In the genomic region with DNA sequence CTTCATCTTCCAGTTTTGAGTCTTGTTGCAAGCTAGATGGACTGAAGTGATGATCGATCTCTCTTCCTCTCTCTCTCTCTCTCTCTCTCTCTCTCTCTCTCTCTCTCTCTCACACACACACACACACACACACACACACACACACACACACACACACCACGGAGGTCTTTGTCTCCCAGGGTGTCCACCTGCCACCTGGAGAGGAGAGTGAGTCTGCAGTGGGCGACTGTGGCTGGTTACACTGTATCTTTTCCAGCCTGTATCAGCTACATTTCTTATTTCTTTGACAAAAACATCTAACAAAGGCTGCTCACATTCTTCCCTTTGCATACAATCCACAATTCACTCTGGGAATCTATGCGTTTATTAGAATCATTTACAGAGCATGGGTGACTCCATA, we compare ENCODE assay signal across 23 mouse cellular contexts. TPM values are rescaled to one million over a fixed set of nuclear protein-coding genes. Genes with fewer than 3 reads are reported as not detected.
DNase-seq lines count a peak whose midpoint lies in the region; ATAC-seq lines count a peak whose summit lies in the region.
"Had no signal": no experiment of that assay in that cellular context is flagged by ENCODE, and none has a peak within 500 bp of the region (broad histone marks: within the 10 kb centered on the region; RNA-seq: fewer than 3 reads in every experiment).

No protein-coding gene starts in this region.

- WGBS in heart, embryonic 16.5 days = 82% methylated on average over 4 of the region's 4 CpGs

- H3K4me3 ChIP-seq in heart, embryonic 16.5 days (ENCODE audit: low read length) = no peak overlapping the region
- H3K4me3 ChIP-seq: embryonic facial prominence, embryonic 12.5 days; embryonic facial prominence, embryonic 15.5 days; gastrocnemius, adult 2 months; heart, embryonic 10.5 days had no signal

- no peak for DNase-seq in heart, adult 8-10 months (ENCODE audit: low spot score)
- DNase-seq in testis, postnatal 14 days (ENCODE audit: low spot score) = peak; percentile 55
- no peak for DNase-seq in testis, postnatal 10 days (ENCODE audit: low spot score)
- DNase-seq in thymus, postnatal 25 days = peak; percentile 37
- DNase-seq in thymus, adult 18-20 months = no peak
- DNase-seq: adrenal gland, adult 2 months; adrenal gland, postnatal 14 days; cerebellum, adult 11 months; cerebellum, adult 2 months; cerebellum, adult 9-11 months; cerebellum, postnatal 25 days; forebrain, postnatal 0 days; gastrocnemius, adult 2 months; gastrocnemius, postnatal 14 days; heart, adult 18-20 months; heart, postnatal 4 days had no signal

- H3K4me2 ChIP-seq in heart, embryonic 16.5 days (ENCODE audit: low read depth, low read length) = no peak overlapping the region
- H3K4me2 ChIP-seq: embryonic facial prominence, embryonic 12.5 days; embryonic facial prominence, embryonic 15.5 days; hindbrain, embryonic 14.5 days had no signal

- H3K27me3 ChIP-seq in heart, embryonic 16.5 days (ENCODE audit: control insufficient read depth, insufficient read depth, low read length) = no peaks in the 10 kb centered on the region
- H3K27me3 ChIP-seq: embryonic facial prominence, embryonic 12.5 days; embryonic facial prominence, embryonic 15.5 days had no signal

- H3K27ac ChIP-seq in heart, embryonic 16.5 days (ENCODE audit: low read length) = peak overlapping the region; percentile 52
- H3K27ac ChIP-seq: embryonic facial prominence, embryonic 12.5 days; embryonic facial prominence, embryonic 15.5 days; gastrocnemius, adult 2 months; heart, embryonic 10.5 days; hindbrain, embryonic 14.5 days; hindbrain, postnatal 0 days had no signal

- no peak for ATAC-seq in heart, embryonic 16.5 days (replicated peaks; ENCODE audit: extremely low read depth, insufficient read depth, low FRiP score)
- ATAC-seq: forebrain, embryonic 14.5 days; forebrain, postnatal 0 days; hindbrain, postnatal 0 days had no signal

- H3K4me1 ChIP-seq in heart, embryonic 16.5 days (ENCODE audit: control insufficient read depth, insufficient read depth, low read length) = peaks cover 15% of the 10 kb centered on the region
- H3K4me1 ChIP-seq: embryonic facial prominence, embryonic 12.5 days; embryonic facial prominence, embryonic 15.5 days had no signal

- no peaks in the 10 kb centered on the region for H3K36me3 ChIP-seq in heart, embryonic 16.5 days (ENCODE audit: control insufficient read depth, insufficient read depth)
- H3K36me3 ChIP-seq: embryonic facial prominence, embryonic 12.5 days; embryonic facial prominence, embryonic 15.5 days; heart, embryonic 10.5 days had no signal

- H3K9me3 ChIP-seq in heart, embryonic 16.5 days (replicated peaks; ENCODE audit: control insufficient read depth, low read length) = no peaks in the 10 kb centered on the region
- H3K9me3 ChIP-seq: embryonic facial prominence, embryonic 12.5 days; embryonic facial prominence, embryonic 15.5 days; heart, embryonic 10.5 days had no signal

- no peak overlapping the region for H3K9ac ChIP-seq in heart, embryonic 16.5 days (ENCODE audit: low read length)
- H3K9ac ChIP-seq: embryonic facial prominence, embryonic 12.5 days; embryonic facial prominence, embryonic 15.5 days; forebrain, postnatal 0 days; hindbrain, embryonic 14.5 days had no signal

RNA-seq across cellular contexts. Expression of a gene that starts 56.4 kb away (rescaled TPM):
- polyA plus RNA-seq in heart, embryonic 16.5 days (2015; fragmentation: Nextera tagmentation; extraction: Ambion mirVana) = 23.9 and 26.9 TPM in 2 replicates
- total RNA-seq in heart, adult 8-10 months (2022) = under 1 TPM; 0.06 to 0.34 (median 0.20) TPM

RNA-seq across cellular contexts. Expression of a gene that starts 56.5 kb away (rescaled TPM):
- 34.1 and 35.4 TPM in 2 replicates for polyA plus RNA-seq in heart, embryonic 16.5 days (2015; fragmentation: Nextera tagmentation; extraction: Ambion mirVana)
- 10 to 100 TPM in 3 of 4 experiments, 1 to 10 TPM in 1; 9.7 to 11.2 (median 10.8) TPM for total RNA-seq in heart, adult 8-10 months (2022)

Comparison
In these comparisons a context has a peak if more than half of its experiments do, and no peak if none do; other contexts are left out.
1. DNase-seq: peak in testis, postnatal 14 days (single experiment) and thymus, postnatal 25 days (single experiment); none in heart, adult 8-10 months (single experiment), testis, postnatal 10 days (single experiment) and thymus, adult 18-20 months (0 of 2).